Comparison of ENCODE assay signal across 8 mouse cellular contexts in genomic region chr13:63779376-63780291, GRCm38 (mm10). TPM values are rescaled to one million over a fixed set of nuclear protein-coding genes. Genes with fewer than 3 reads are reported as not detected.
DNase-seq lines count a peak whose midpoint lies in the region; ATAC-seq and TF ChIP-seq lines count a peak whose summit lies in the region.

No protein-coding gene starts in this region.

- WGBS in intestine, embryonic 15.5 days, result 31% methylated on average over 2 of the region's 2 CpGs
- WGBS in intestine, postnatal 0 days, result 49% methylated on average over 2 of the region's 2 CpGs
- 16% methylated on average over 2 of the region's 2 CpGs for WGBS in forebrain, embryonic 16.5 days
- WGBS in heart, adult 2 months, result 59% methylated on average over 2 of the region's 2 CpGs
- WGBS in liver, embryonic 12.5 days (ENCODE audit: insufficient replicate concordance), result 62% methylated on average over 2 of the region's 2 CpGs

- no peaks in the 10 kb centered on the region for H3K4me1 ChIP-seq in intestine, embryonic 15.5 days (replicated peaks)
- H3K4me1 ChIP-seq in intestine, postnatal 0 days (replicated peaks; ENCODE audit: control insufficient read depth, insufficient read depth, low read length), result no peaks in the 10 kb centered on the region
- peaks cover 2% of the 10 kb centered on the region; the same call in 1 of the 2 replicates for H3K4me1 ChIP-seq in forebrain, embryonic 16.5 days (replicated peaks; ENCODE audit: control insufficient read depth, insufficient read depth, low read length)
- no peaks in the 10 kb centered on the region for H3K4me1 ChIP-seq in heart, adult 2 months (ENCODE audit: control insufficient read depth, insufficient read depth, low read length)
- H3K4me1 ChIP-seq in liver, embryonic 12.5 days, result no peaks in the 10 kb centered on the region

- TF ChIP-seq EP300 in heart, adult 2 months (IDR thresholded peaks at IDR 0.05; ENCODE audit: insufficient read depth, low read depth, low read length), result no peak

- TF ChIP-seq POLR2A in heart, adult 2 months (IDR thresholded peaks at IDR 0.05; ENCODE audit: insufficient read depth, low read depth, low read length), result no peak

- H3K27me3 ChIP-seq in intestine, embryonic 15.5 days (replicated peaks), result no peaks in the 10 kb centered on the region
- no peaks in the 10 kb centered on the region for H3K27me3 ChIP-seq in intestine, postnatal 0 days (replicated peaks; ENCODE audit: control insufficient read depth, insufficient read depth, low read length)
- H3K27me3 ChIP-seq in forebrain, embryonic 16.5 days (replicated peaks; ENCODE audit: control insufficient read depth, insufficient read depth, low read length), result no peaks in the 10 kb centered on the region
- no peaks in the 10 kb centered on the region for H3K27me3 ChIP-seq in heart, adult 2 months (ENCODE audit: control insufficient read depth, insufficient read depth, low read length)
- H3K27me3 ChIP-seq in liver, embryonic 12.5 days (replicated peaks), result no peaks in the 10 kb centered on the region

- H3K9me3 ChIP-seq in intestine, embryonic 15.5 days, result no peaks in the 10 kb centered on the region
- no peaks in the 10 kb centered on the region for H3K9me3 ChIP-seq in intestine, postnatal 0 days (ENCODE audit: control insufficient read depth)
- H3K9me3 ChIP-seq in forebrain, embryonic 16.5 days (ENCODE audit: control insufficient read depth, low read length), result no peaks in the 10 kb centered on the region
- H3K9me3 ChIP-seq in liver, embryonic 12.5 days (replicated peaks), result no peaks in the 10 kb centered on the region

- H3K27ac ChIP-seq in intestine, embryonic 15.5 days, result no peak overlapping the region
- no peak overlapping the region for H3K27ac ChIP-seq in intestine, postnatal 0 days (ENCODE audit: low read depth, low read length)
- H3K27ac ChIP-seq in forebrain, embryonic 16.5 days (ENCODE audit: low read length), result peak overlapping the region; percentile 37; the same call in 1 of the 2 replicates
- H3K27ac ChIP-seq in left cerebral cortex, adult 2 months, result no peak overlapping the region
- H3K27ac ChIP-seq in heart, adult 2 months, result no peak overlapping the region
- no peak overlapping the region for H3K27ac ChIP-seq in liver, embryonic 12.5 days

- H3K36me3 ChIP-seq in intestine, embryonic 15.5 days, result no peaks in the 10 kb centered on the region
- H3K36me3 ChIP-seq in intestine, postnatal 0 days (ENCODE audit: control insufficient read depth, insufficient read depth), result no peaks in the 10 kb centered on the region
- no peaks in the 10 kb centered on the region for H3K36me3 ChIP-seq in forebrain, embryonic 16.5 days (ENCODE audit: control insufficient read depth, insufficient read depth)
- no peaks in the 10 kb centered on the region for H3K36me3 ChIP-seq in heart, adult 2 months (ENCODE audit: control insufficient read depth, insufficient read depth, low read length)
- no peaks in the 10 kb centered on the region for H3K36me3 ChIP-seq in liver, embryonic 12.5 days

- intact Hi-C loops in left cerebral cortex, adult 2 months (cut with DNase I), result no loop called here
- intact Hi-C loops in heart, adult 2 months (cut with DNase I), result no loop called here

- DNase-seq in left cerebral cortex, adult 2 months (ENCODE audit: extremely low spot score in 1 of 2, low spot score in 2 of 2), result peak; percentile 19 to 29
- peak; percentile 39 for DNase-seq in right cerebral cortex, adult 18-20 months
- no peak for DNase-seq in heart, adult 2 months
- DNase-seq in adrenal gland, postnatal 36 days, result no peak

- H3K9ac ChIP-seq in intestine, embryonic 15.5 days, result no peak overlapping the region
- no peak overlapping the region for H3K9ac ChIP-seq in intestine, postnatal 0 days (ENCODE audit: low read depth, low read length)
- no peak overlapping the region for H3K9ac ChIP-seq in forebrain, embryonic 16.5 days (replicated peaks; ENCODE audit: low read depth, low read length)
- no peak overlapping the region for H3K9ac ChIP-seq in heart, adult 2 months (ENCODE audit: low read depth, low read length)
- H3K9ac ChIP-seq in liver, embryonic 12.5 days, result no peak overlapping the region

- H3K79me2 ChIP-seq in heart, adult 2 months (replicated peaks; ENCODE audit: control insufficient read depth, insufficient read depth, low read length), result no peaks in the 10 kb centered on the region

- ATAC-seq in intestine, embryonic 15.5 days, result peak; percentile 41
- no peak for ATAC-seq in intestine, postnatal 0 days
- ATAC-seq in forebrain, embryonic 16.5 days, result peak; percentile 85
- ATAC-seq in liver, embryonic 12.5 days, result no peak

- H3K4me3 ChIP-seq in intestine, embryonic 15.5 days (replicated peaks), result no peak overlapping the region
- no peak overlapping the region for H3K4me3 ChIP-seq in intestine, postnatal 0 days (ENCODE audit: low read depth, low read length)
- H3K4me3 ChIP-seq in forebrain, embryonic 16.5 days (replicated peaks; ENCODE audit: low read length), result no peak overlapping the region
- H3K4me3 ChIP-seq in left cerebral cortex, adult 2 months, result no peak overlapping the region
- H3K4me3 ChIP-seq in heart, adult 2 months, result no peak overlapping the region
- H3K4me3 ChIP-seq in liver, embryonic 12.5 days, result no peak overlapping the region

- no peak for TF ChIP-seq CTCF in intestine, postnatal 0 days (IDR thresholded peaks at IDR 0.05; ENCODE audit: low read depth)
- no peak for TF ChIP-seq CTCF in left cerebral cortex, adult 2 months (IDR thresholded peaks at IDR 0.05)
- no peak for TF ChIP-seq CTCF in heart, adult 2 months (IDR thresholded peaks at IDR 0.05)

- no peak overlapping the region for H3K4me2 ChIP-seq in intestine, embryonic 15.5 days (replicated peaks)
- H3K4me2 ChIP-seq in intestine, postnatal 0 days (replicated peaks; ENCODE audit: low read depth), result no peak overlapping the region
- H3K4me2 ChIP-seq in forebrain, embryonic 16.5 days (ENCODE audit: low read length), result no peak overlapping the region
- no peak overlapping the region for H3K4me2 ChIP-seq in liver, embryonic 12.5 days

RNA-seq across cellular contexts. Expression of gene Ercc6l2, which starts 35.4 kb away (rescaled TPM):
- polyA plus RNA-seq in intestine, embryonic 15.5 days (2015; fragmentation: Nextera tagmentation; extraction: Ambion mirVana), result 20.5 and 22.5 TPM in 2 replicates
- polyA plus RNA-seq in intestine, postnatal 0 days (2015; fragmentation: Nextera tagmentation; extraction: Ambion mirVana), result 6.2 and 8.3 TPM in 2 replicates
- 14.9 and 17.6 TPM in 2 replicates for polyA plus RNA-seq in forebrain, embryonic 16.5 days (2015; fragmentation: Nextera tagmentation; extraction: Ambion mirVana)
- 10 to 100 TPM; 14.2 to 14.6 TPM for total RNA-seq in left cerebral cortex, adult 2 months (2021)
- total RNA-seq in heart, adult 2 months (2021), result 1 to 10 TPM; 8.1 to 9.8 TPM
- 2.1 and 5.3 TPM in 2 replicates for polyA plus RNA-seq in heart, adult 2 months (2012; rRNA removed)
- polyA plus RNA-seq in liver, embryonic 12.5 days (2016; fragmentation: Nextera tagmentation; extraction: Ambion mirVana), result 13.9 and 15.0 TPM in 2 replicates
- total RNA-seq in adrenal gland, postnatal 36 days (2021), result 10 to 100 TPM; 24.1 to 32.1 TPM

Comparison
In these comparisons a context has a peak if more than half of its experiments do, and no peak if none do; other contexts are left out.
1. ATAC-seq: peak in intestine, embryonic 15.5 days (single experiment) and forebrain, embryonic 16.5 days (single experiment); none in intestine, postnatal 0 days (single experiment) and liver, embryonic 12.5 days (single experiment).
2. DNase-seq: peak in left cerebral cortex, adult 2 months (2 of 2) and right cerebral cortex, adult 18-20 months (single experiment); none in heart, adult 2 months (0 of 2) and adrenal gland, postnatal 36 days (0 of 2).